Mouse (Mus musculus) embryo, embryonic 11 days (tissue): ENCODE measurements around the gene Itgb2l.
"Not testable (repeated sequence)": the region's sequence is repeated elsewhere in the genome, so short reads cannot be mapped to it uniquely, and the experiment has no call there.

Experiments used
- DNase-seq: peaks from one replicate; pipeline ENCODE4 v3.0.0-alpha.2; 2015

The Itgb2l gene

GRCm38 (mm10) chr16:96443468-96443867 lies at the start of gene Itgb2l:
Gene Itgb2l, minus strand, starts transcription at chr16:96443619.
- DNase-seq: no peak

- DNase-seq: no peak
Observed at GRCm38 (mm10) chr16:96491530-96491929, 48.1 kb upstream of the Itgb2l start.

GRCm38 (mm10) chr16:96488038-96488437 lies 44.6 kb upstream of the Itgb2l start:
- no peak for DNase-seq

GRCm38 (mm10) chr16:96487007-96487684 lies 43.7 kb upstream of the Itgb2l start:
- DNase-seq: no peak

GRCm38 (mm10) chr16:96481791-96482190 lies 38.4 kb upstream of the Itgb2l start:
- DNase-seq: no peak

GRCm38 (mm10) chr16:96474185-96474584 lies 30.8 kb upstream of the Itgb2l start:
- DNase-seq: no peak

GRCm38 (mm10) chr16:96472816-96473215 lies 29.4 kb upstream of the Itgb2l start:
- peak; percentile 18 for DNase-seq

- peak; percentile 45 for DNase-seq
Observed at GRCm38 (mm10) chr16:96472361-96472760, 28.9 kb upstream of the Itgb2l start.

- peak; percentile 34 for DNase-seq
Observed at GRCm38 (mm10) chr16:96469640-96470039, 26.2 kb upstream of the Itgb2l start.

- DNase-seq: no peak
Observed at GRCm38 (mm10) chr16:96468698-96469097, 25.3 kb upstream of the Itgb2l start.

GRCm38 (mm10) chr16:96468011-96468410 lies 24.6 kb upstream of the Itgb2l start:
- DNase-seq: no peak

- peak; percentile 79 for DNase-seq
Observed at GRCm38 (mm10) chr16:96467445-96467844, 24.0 kb upstream of the Itgb2l start, which contains the start of gene Pcp4. Gene Pcp4, plus strand, starts transcription at chr16:96467606.

GRCm38 (mm10) chr16:96460788-96461187 lies 17.4 kb upstream of the Itgb2l start:
- no peak for DNase-seq

GRCm38 (mm10) chr16:96459356-96459755 lies 15.9 kb upstream of the Itgb2l start:
- DNase-seq: no peak

- DNase-seq: no peak
Observed at GRCm38 (mm10) chr16:96457612-96458011, 14.2 kb upstream of the Itgb2l start.

GRCm38 (mm10) chr16:96454086-96454485 lies 10.7 kb upstream of the Itgb2l start:
- DNase-seq: no peak

- not testable (repeated sequence) for DNase-seq
Observed at GRCm38 (mm10) chr16:96450871-96451270, 7.5 kb upstream of the Itgb2l start.

- no peak for DNase-seq
Observed at GRCm38 (mm10) chr16:96441826-96442225, 1.6 kb downstream of the Itgb2l start.

GRCm38 (mm10) chr16:96440871-96441270 lies 2.5 kb downstream of the Itgb2l start:
- DNase-seq: peak; percentile 9

GRCm38 (mm10) chr16:96439682-96440081 lies 3.7 kb downstream of the Itgb2l start:
- DNase-seq: no peak

GRCm38 (mm10) chr16:96438946-96439345 lies 4.5 kb downstream of the Itgb2l start:
- no peak for DNase-seq

- no peak for DNase-seq
Observed at GRCm38 (mm10) chr16:96434024-96434785, 9.2 kb downstream of the Itgb2l start.

- no peak for DNase-seq
Observed at GRCm38 (mm10) chr16:96433266-96433665, 10.2 kb downstream of the Itgb2l start.

GRCm38 (mm10) chr16:96429046-96429445 lies 14.4 kb downstream of the Itgb2l start:
- no peak for DNase-seq
